Mouse (Mus musculus) hindbrain, postnatal 0 days (tissue): ENCODE measurements at regions not wholly inside any gene's neighbourhood (a gene's known extent, or its start where the extent isn't known, plus 50 kb on each side); places are given as distances from the start of the nearest gene placed in this dataset.
A peak's percentile ranks its signal among the peaks of the same experiment; 100 is the strongest.

ENCODE experiments used
- ATAC-seq: fragments of 200-750 bp; cut with Nextera tagmentation; 2 replicates; pipeline ENCODE4 v1.8.0; 2017; ENCODE audit warnings: mild to moderate bottlenecking, moderate TSS enrichment, moderate library complexity
- DNase-seq: peaks from one replicate; pipeline ENCODE4 v3.0.0-alpha.2; 2015; ENCODE audit warnings: low spot score
- H3K27ac ChIP-seq: fragments of 300-500 bp; sonication (generic); 2 replicates; pipeline ENCODE4 v1.5.1; 2014; ENCODE audit warnings: mild to moderate bottlenecking
- H3K27me3 ChIP-seq: fragments of 300-500 bp; sonication (generic); 2 replicates; pipeline ENCODE4 v1.6.1; 2014; ENCODE audit warnings: low read length, mixed read lengths; ENCODE audit not compliant: insufficient read depth
- H3K36me3 ChIP-seq: fragments of 300-500 bp; sonication (generic); 2 replicates; pipeline ENCODE4 v1.6.1; 2014; ENCODE audit warnings: low read length, mixed read lengths; ENCODE audit not compliant: insufficient read depth
- H3K4me1 ChIP-seq: fragments of 300-500 bp; sonication (generic); 2 replicates; pipeline ENCODE4 v1.6.1; 2014; ENCODE audit warnings: antibody characterized with exemption, low read length, mixed read lengths; ENCODE audit not compliant: insufficient read depth
- H3K4me2 ChIP-seq: fragments of 300-500 bp; sonication (generic); 2 replicates; pipeline ENCODE4 v1.6.1; 2014; ENCODE audit warnings: low read depth, mild to moderate bottlenecking, low read length, moderate library complexity, mixed read lengths
- H3K4me3 ChIP-seq: fragments of 300-500 bp; sonication (generic); 2 replicates; pipeline ENCODE4 v1.5.1; 2014; ENCODE audit warnings: low read length
- H3K9ac ChIP-seq: fragments of 300-500 bp; sonication (generic); replicated peaks from 2 replicates; pipeline ENCODE4 v1.6.1; 2014; ENCODE audit warnings: mild to moderate bottlenecking, low read length, moderate library complexity, mixed read lengths
- H3K9me3 ChIP-seq: fragments of 300-500 bp; sonication (generic); 2 replicates; pipeline ENCODE4 v1.6.1; 2016; ENCODE audit warnings: low read length, mixed read lengths
- CTCF ChIP-seq: IDR thresholded peaks from 2 replicates; pipeline ENCODE4 v1.5.1; 2016; ENCODE audit warnings: antibody characterized with exemption, control low read depth, low read depth
- WGBS: fragments of 180-500 bp; shearing (Covaris S2); extraction: QIAGEN DNeasy Blood & Tissue Kit; methylation state at CpG from one replicate; pipeline ENCODE4 v1.1.7; 2014; 5-methylcytosine and 5-hydroxymethylcytosine counted together

- Histone ChIP-seq H3K36me3 (no peaks in the 10 kb centered on the region), H3K27ac (no peak overlapping the region), H3K27me3 (no peaks in the 10 kb centered on the region), H3K9me3 (no peaks in the 10 kb centered on the region), H3K9ac (no peak overlapping the region), H3K4me2 (peak overlapping the region; percentile 39), H3K4me3 (peak overlapping the region; percentile 25), H3K4me1 (no peaks in the 10 kb centered on the region)
- 56% methylated on average over 6 of the region's 6 CpGs for WGBS
- ATAC-seq (no peak), DNase-seq (no peak)
- no peak for TF ChIP-seq CTCF
Observed at GRCm38 (mm10) chr2:80870458-80870857, 253.4 kb downstream of the Nup35 start.

GRCm38 (mm10) chr2:80871356-80871755, 254.3 kb downstream of the Nup35 start:
- no peak overlapping the region for H3K4me3 ChIP-seq
- ATAC-seq (no peak), DNase-seq (no peak)
- H3K36me3 ChIP-seq = no peaks in the 10 kb centered on the region
- no peaks in the 10 kb centered on the region for H3K4me1 ChIP-seq
- H3K27me3 ChIP-seq = no peaks in the 10 kb centered on the region
- TF ChIP-seq CTCF = no peak
- no peak overlapping the region for H3K9ac ChIP-seq
- H3K27ac ChIP-seq = no peak overlapping the region
- no peaks in the 10 kb centered on the region for H3K9me3 ChIP-seq
- no peak overlapping the region for H3K4me2 ChIP-seq
- 86% methylated on average over 6 of the region's 6 CpGs for WGBS

GRCm38 (mm10) chr2:80878437-80878836, 261.4 kb downstream of the Nup35 start:
- Histone ChIP-seq H3K9me3 (no peaks in the 10 kb centered on the region), H3K4me2 (no peak overlapping the region)

GRCm38 (mm10) chr2:80884231-80884630, 267.2 kb downstream of the Nup35 start:
- DNase-seq = no peak
- WGBS = 84% methylated on average over 5 of the region's 5 CpGs
- Histone ChIP-seq H3K4me2 (no peak overlapping the region), H3K9ac (no peak overlapping the region), H3K36me3 (no peaks in the 10 kb centered on the region), H3K4me1 (no peaks in the 10 kb centered on the region), H3K4me3 (no peak overlapping the region), H3K27me3 (no peaks in the 10 kb centered on the region), H3K27ac (no peak overlapping the region), H3K9me3 (no peaks in the 10 kb centered on the region)
- TF ChIP-seq CTCF = no peak
- no peak for ATAC-seq

More at GRCm38 (mm10) chr2:80878437-80878836, 261.4 kb downstream of the Nup35 start:
- no peaks in the 10 kb centered on the region for H3K4me1 ChIP-seq
- H3K36me3 ChIP-seq = no peaks in the 10 kb centered on the region
- TF ChIP-seq CTCF = no peak
- H3K27ac ChIP-seq = no peak overlapping the region
- ATAC-seq (no peak), DNase-seq (no peak)
- H3K4me3 ChIP-seq = no peak overlapping the region
- H3K9ac ChIP-seq = no peak overlapping the region
- 92% methylated on average over 2 of the region's 2 CpGs for WGBS
- H3K27me3 ChIP-seq = no peaks in the 10 kb centered on the region

GRCm38 (mm10) chr2:80902050-80902449, 285.0 kb downstream of the Nup35 start:
- Histone ChIP-seq H3K36me3 (no peaks in the 10 kb centered on the region), H3K4me3 (no peak overlapping the region), H3K9ac (no peak overlapping the region), H3K27ac (no peak overlapping the region), H3K27me3 (no peaks in the 10 kb centered on the region), H3K4me1 (no peaks in the 10 kb centered on the region), H3K4me2 (no peak overlapping the region), H3K9me3 (no peaks in the 10 kb centered on the region)
- ATAC-seq (0 out of 2 replicates have a peak, but pooled peaks have one; percentile 56), DNase-seq (peak; percentile 4)
- WGBS = 26% methylated on average over 3 of the region's 3 CpGs
- TF ChIP-seq CTCF = no peak

GRCm38 (mm10) chr2:80913478-80913877, 296.4 kb downstream of the Nup35 start:
- no peak for TF ChIP-seq CTCF
- H3K9me3 ChIP-seq = no peaks in the 10 kb centered on the region
- H3K4me1 ChIP-seq = no peaks in the 10 kb centered on the region
- DNase-seq (no peak), ATAC-seq (no peak)
- H3K4me2 ChIP-seq = no peak overlapping the region
- no peaks in the 10 kb centered on the region for H3K36me3 ChIP-seq
- H3K4me3 ChIP-seq = no peak overlapping the region
- no peaks in the 10 kb centered on the region for H3K27me3 ChIP-seq
- no peak overlapping the region for H3K27ac ChIP-seq
- no peak overlapping the region for H3K9ac ChIP-seq
- WGBS = 95% methylated on average over 2 of the region's 2 CpGs

- H3K36me3 ChIP-seq = no peaks in the 10 kb centered on the region
- H3K4me1 ChIP-seq = no peaks in the 10 kb centered on the region
- no peaks in the 10 kb centered on the region for H3K9me3 ChIP-seq
- DNase-seq (no peak), ATAC-seq (no peak)
- WGBS = 73% methylated on average over 3 of the region's 3 CpGs
- no peak overlapping the region for H3K4me3 ChIP-seq
- H3K9ac ChIP-seq = no peak overlapping the region
- no peak for TF ChIP-seq CTCF
- no peaks in the 10 kb centered on the region for H3K27me3 ChIP-seq
- H3K4me2 ChIP-seq = no peak overlapping the region
- H3K27ac ChIP-seq = no peak overlapping the region
Observed at GRCm38 (mm10) chr2:80945521-80945920, 328.5 kb downstream of the Nup35 start.
